Mouse (Mus musculus) bone marrow macrophage, adult 2 months (primary cell): ENCODE results near the gene Prep.

Experiments
- CTCF ChIP-seq: IDR thresholded peaks from 2 replicates; pipeline ENCODE4 v1.5.1; 2012; ENCODE audit warnings: low read depth, mild to moderate bottlenecking, low read length, moderate library complexity
- POLR2A ChIP-seq: IDR thresholded peaks from 2 replicates; pipeline ENCODE4 v1.6.1; 2012; ENCODE audit warnings: mild to moderate bottlenecking, low read depth, low read length, borderline replicate concordance

DNA sequence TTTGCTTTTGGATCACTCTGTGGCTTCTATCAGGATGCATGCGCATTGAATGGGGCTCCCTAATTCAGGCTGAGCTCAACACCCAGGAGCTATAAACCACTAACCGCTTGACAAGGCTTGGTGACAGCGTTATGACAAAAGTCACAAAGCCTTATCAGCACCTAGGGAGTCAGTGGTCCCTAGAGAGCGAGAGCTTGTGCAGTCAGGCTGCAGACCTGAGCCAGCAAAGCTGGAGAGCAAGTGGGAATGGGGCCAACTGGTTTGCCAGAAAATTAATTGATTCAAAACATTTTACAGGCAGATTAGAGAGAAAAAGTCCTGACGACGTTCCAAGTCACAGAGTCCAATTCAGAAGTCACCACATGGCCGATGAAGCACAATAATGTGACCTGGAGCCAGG, 37.1 kb downstream of the Prep start:
- TF ChIP-seq POLR2A (no peak), CTCF (no peak)
